Mouse (Mus musculus) testis, adult 2 months (tissue): ENCODE measurements around the gene Agap1. TPM values are rescaled to one million over a fixed set of nuclear protein-coding genes. Genes with fewer than 3 reads are reported as not detected.

Experiments
- H3K27ac ChIP-seq: fragments of 200-500 bp; 2 replicates; pipeline ENCODE4 v1.5.1; 2012; ENCODE audit warnings: low read depth, low read length; ENCODE audit not compliant: control insufficient read depth, insufficient read depth
- H3K27me3 ChIP-seq: fragments of 200-500 bp; 2 replicates; pipeline ENCODE4 v1.6.1; 2012; ENCODE audit warnings: mild to moderate bottlenecking, low read length, moderate library complexity; ENCODE audit not compliant: control insufficient read depth, insufficient read depth
- H3K36me3 ChIP-seq: fragments of 200-500 bp; 2 replicates; pipeline ENCODE4 v1.6.1; 2012; ENCODE audit warnings: mild to moderate bottlenecking, low read length; ENCODE audit not compliant: control insufficient read depth, insufficient read depth
- H3K4me1 ChIP-seq: fragments of 200-500 bp; 2 replicates; pipeline ENCODE4 v1.6.1; 2012; ENCODE audit warnings: low read length; ENCODE audit not compliant: control insufficient read depth, insufficient read depth
- H3K4me3 ChIP-seq: fragments of 200-500 bp; 2 replicates; pipeline ENCODE4 v1.5.1; 2012; ENCODE audit warnings: low read depth, mild to moderate bottlenecking, low read length, moderate library complexity, mixed read lengths; ENCODE audit not compliant: control insufficient read depth
- CTCF ChIP-seq: fragments of 200-500 bp; IDR thresholded peaks from 2 replicates; pipeline ENCODE4 v1.5.1; 2012; ENCODE audit warnings: low read depth, mild to moderate bottlenecking, inconsistent platforms, low read length, moderate library complexity; ENCODE audit not compliant: control insufficient read depth, insufficient read depth, insufficient replicate concordance
- POLR2A ChIP-seq: fragments of 200-500 bp; IDR thresholded peaks from 2 replicates; pipeline ENCODE4 v1.6.1; 2012; ENCODE audit warnings: low read depth, mild to moderate bottlenecking, inconsistent platforms, low read length, moderate library complexity; ENCODE audit not compliant: control insufficient read depth
- polyA plus RNA-seq: library from polyadenylated mRNA; depleted of rRNA; stranded (reverse); fragments of >200 nt; gene quantifications from 2 replicates; pipeline ENCODE4 v1.2.3, GENCODE M21; 2012

The Agap1 gene
- polyA plus RNA-seq, 1 experiment = 16.5 TPM

DNA sequence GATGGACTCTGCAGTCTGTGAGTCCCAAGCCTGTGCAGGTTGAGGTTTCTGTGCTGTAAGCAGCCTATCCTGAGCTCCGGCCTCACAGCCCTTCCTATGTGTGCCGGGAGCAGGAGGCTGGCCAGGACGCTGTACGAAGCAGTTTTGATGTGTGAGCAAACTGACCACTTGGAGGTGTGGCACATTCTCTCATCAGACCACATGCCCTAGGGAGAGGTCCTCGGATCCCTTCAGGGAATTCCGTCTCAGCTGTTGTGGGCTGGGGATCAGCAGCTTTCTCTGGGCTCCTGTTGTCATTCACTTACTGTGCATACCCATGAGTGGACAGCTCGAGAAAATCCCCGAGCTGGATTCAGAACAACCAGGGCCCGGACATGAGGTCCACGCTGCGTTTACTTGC is 66.8 kb downstream of the Agap1 start:
- TF ChIP-seq CTCF (no peak), POLR2A (no peak)
- no peaks in the 10 kb centered on the region for H3K4me1 ChIP-seq
- no peak overlapping the region for H3K4me3 ChIP-seq
- H3K36me3 ChIP-seq = no peaks in the 10 kb centered on the region
- H3K27me3 ChIP-seq = no peaks in the 10 kb centered on the region
- H3K27ac ChIP-seq = no peak overlapping the region

DNA sequence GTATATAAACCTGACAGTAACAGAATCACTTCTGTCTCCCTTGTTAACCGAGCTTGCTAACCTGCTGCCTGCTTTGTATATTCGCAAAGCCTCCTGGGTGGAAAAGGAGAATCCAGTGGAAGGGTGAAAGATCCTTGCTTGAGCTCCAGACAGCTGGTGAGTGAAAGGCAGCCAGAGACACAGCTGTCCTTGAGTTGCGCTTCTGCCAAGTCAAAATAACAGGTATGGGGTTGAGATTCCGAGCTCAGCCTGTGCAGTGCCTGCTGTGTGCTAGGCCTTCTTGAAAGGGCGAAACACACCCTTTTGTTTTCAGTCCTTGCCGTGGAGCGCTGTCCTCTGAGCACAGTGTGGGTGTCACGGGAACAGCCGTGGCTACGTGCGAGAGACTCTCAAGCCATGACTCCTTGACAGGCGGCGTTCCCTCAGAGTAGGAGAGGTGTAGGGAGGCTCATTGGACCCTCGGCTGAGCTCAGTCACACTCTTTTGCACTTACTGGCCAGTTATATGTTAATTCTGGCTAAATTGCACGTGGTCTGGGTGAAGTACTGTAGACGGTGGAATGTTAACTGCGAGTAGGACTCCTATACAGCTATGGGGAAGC is 67.4 kb downstream of the Agap1 start:
- no peaks in the 10 kb centered on the region for H3K36me3 ChIP-seq
- no peak for TF ChIP-seq POLR2A
- no peak for TF ChIP-seq CTCF
- no peaks in the 10 kb centered on the region for H3K27me3 ChIP-seq
- H3K27ac ChIP-seq = no peak overlapping the region
- no peak overlapping the region for H3K4me3 ChIP-seq
- H3K4me1 ChIP-seq = no peaks in the 10 kb centered on the region

DNA sequence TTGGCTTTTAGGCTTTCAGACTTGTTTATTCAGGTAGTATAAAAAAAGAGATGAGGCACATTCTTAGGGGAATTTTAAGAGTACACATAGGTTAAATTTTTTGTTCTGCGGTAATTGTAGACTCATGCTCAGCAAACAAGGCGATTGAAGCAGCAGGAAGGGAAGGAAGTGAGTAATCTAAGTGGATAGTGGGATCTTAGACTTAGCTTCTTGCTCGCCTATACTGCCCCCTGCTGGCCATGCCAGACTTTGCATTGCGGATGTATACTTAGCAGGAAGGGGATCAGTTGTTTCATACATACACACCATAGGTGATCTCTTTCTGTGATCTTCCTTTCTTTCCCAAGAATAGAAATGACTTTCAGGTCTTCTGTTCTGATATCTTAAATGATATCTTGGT is 69.8 kb downstream of the Agap1 start:
- no peaks in the 10 kb centered on the region for H3K4me1 ChIP-seq
- no peaks in the 10 kb centered on the region for H3K27me3 ChIP-seq
- no peak overlapping the region for H3K27ac ChIP-seq
- no peak overlapping the region for H3K4me3 ChIP-seq
- no peaks in the 10 kb centered on the region for H3K36me3 ChIP-seq
- TF ChIP-seq POLR2A = no peak
- peak; percentile 70; the same call in 1 of the 2 replicates for TF ChIP-seq CTCF

DNA sequence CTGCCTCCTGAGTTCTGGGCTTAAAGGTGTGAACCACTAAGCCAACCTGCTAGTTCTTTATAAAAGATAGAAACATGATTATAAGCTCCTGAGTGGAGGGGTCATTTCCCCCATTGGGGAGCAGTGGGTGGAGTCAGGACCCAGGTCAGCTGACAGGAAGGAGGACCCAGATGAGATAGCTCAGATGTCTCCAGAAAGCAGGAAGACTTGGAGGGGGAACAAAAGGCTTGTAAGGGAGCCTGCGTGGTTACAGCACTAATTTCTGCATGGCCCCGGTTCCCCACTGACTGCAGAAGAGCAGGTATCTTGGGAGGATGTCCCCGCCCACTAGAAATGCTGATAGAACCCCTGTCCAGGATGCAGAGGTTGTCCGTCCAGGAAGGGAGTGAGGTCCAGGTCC is 70.4 kb downstream of the Agap1 start:
- TF ChIP-seq CTCF = no peak
- no peak for TF ChIP-seq POLR2A
- Histone ChIP-seq H3K27ac (no peak overlapping the region), H3K36me3 (no peaks in the 10 kb centered on the region), H3K4me1 (no peaks in the 10 kb centered on the region), H3K27me3 (no peaks in the 10 kb centered on the region), H3K4me3 (no peak overlapping the region)

DNA sequence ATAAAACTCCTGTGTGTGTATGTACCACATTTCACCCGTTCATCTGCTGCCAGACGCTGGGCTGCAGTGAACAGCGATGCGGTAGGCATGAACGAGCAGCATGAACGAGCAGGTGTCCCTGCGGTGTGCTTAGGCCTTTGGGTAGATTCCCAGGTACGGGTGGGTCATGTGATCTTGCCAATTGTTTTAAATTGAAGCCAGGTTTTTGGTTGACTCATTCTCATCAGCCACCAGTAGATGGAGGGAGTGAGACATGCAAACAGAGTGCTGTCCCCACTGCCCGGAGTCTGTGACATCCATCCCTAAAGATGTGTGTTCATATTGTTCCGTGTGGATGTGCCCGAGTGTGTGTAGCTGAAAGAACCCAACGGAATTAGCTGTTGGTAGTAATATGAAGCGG is 71.2 kb downstream of the Agap1 start:
- Histone ChIP-seq H3K27me3 (no peaks in the 10 kb centered on the region), H3K27ac (no peak overlapping the region), H3K4me3 (no peak overlapping the region), H3K4me1 (no peaks in the 10 kb centered on the region), H3K36me3 (no peaks in the 10 kb centered on the region)
- TF ChIP-seq POLR2A (no peak), CTCF (peak; percentile 18; the same call in 1 of the 2 replicates)

DNA sequence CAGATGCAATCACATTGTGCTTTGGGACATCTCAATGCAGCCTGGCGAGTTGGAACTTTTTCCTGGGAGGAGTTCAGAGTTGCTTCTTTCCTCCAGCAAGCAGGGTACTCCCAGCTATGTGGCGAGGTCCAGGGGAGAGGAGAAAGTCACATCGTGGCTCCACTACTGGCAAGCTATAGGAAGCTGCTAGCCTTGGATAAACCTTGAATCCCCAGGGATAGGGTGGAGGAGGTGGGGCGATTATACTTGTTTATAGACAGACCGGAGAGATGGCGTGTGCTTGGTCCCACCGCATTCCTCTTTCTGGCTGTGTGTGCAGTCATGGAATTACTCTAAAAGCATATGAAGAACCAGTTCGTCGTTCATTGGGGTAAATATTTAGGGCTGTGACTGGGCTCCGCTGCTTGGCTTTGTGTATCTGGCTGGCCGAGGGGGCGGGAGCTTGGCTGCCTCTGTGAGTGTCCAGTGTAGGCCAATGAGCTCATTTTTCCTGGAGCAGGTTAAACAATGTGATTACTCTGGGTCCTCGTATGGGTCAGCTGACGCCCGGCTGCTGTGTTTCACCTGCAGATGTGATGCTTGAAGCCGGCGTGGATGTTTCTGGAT is 74.2 kb downstream of the Agap1 start:
- no peaks in the 10 kb centered on the region for H3K36me3 ChIP-seq
- no peaks in the 10 kb centered on the region for H3K27me3 ChIP-seq
- TF ChIP-seq CTCF (no peak), POLR2A (no peak)
- H3K4me1 ChIP-seq = no peaks in the 10 kb centered on the region
- no peak overlapping the region for H3K27ac ChIP-seq
- no peak overlapping the region for H3K4me3 ChIP-seq

DNA sequence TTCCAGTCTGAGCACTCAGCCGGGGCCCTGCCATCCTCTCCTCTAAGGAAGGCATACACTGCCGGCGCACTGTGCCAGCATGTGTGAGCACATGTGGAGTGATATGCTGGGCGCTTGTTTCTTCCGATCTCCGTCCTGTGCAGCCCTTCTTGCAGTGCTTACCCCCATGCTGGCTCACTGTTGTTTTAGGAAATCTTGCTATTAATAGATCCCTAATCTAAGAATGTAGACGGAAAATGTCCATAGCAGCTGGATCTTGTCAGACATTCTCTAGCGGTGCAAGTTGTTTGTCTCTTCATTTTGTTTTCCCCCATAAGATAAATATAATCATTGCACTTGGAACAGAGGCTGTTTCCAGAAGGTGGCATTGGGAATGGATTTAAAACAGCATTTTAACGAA is 79.1 kb downstream of the Agap1 start:
- no peaks in the 10 kb centered on the region; the same call in 1 of the 2 replicates for H3K4me1 ChIP-seq
- H3K27ac ChIP-seq = no peak overlapping the region
- H3K4me3 ChIP-seq = no peak overlapping the region
- TF ChIP-seq POLR2A = no peak
- TF ChIP-seq CTCF = no peak
- no peaks in the 10 kb centered on the region for H3K27me3 ChIP-seq
- H3K36me3 ChIP-seq = no peaks in the 10 kb centered on the region
